Mouse (Mus musculus): ENCODE data around the gene Kcnj12. TPM values are rescaled to one million over a fixed set of nuclear protein-coding genes. Genes with fewer than 3 reads are reported as not detected.

The Kcnj12 gene
- total and polyA plus RNA-seq, 3 experiments = not detected

DNA sequence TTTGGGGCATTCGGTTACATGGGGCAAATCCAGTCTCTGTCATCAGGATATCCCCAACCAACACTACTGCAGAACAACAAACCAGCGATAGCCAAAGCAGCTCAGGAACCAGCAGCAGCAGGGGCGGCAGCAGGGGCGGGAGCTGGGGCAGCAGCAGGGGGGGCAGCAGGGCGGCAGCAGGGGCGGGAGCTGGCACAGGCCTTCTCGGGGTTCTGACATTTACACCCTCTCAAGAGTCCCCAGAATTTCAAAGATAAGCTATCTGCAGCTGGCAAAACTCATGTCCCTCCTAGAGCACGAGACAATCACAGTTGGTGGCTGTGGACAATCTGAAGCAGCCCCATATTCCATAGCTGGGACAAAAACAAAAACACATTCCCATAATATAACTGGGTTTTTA, 28.8 kb downstream of the Kcnj12 start:
- no peaks in the 10 kb centered on the region for H3K4me1 ChIP-seq (ENCODE audit: control insufficient read depth in 1 of 2, insufficient read depth in 2 of 2, low read length in 2 of 2)
- H3K4me3 ChIP-seq (ENCODE audit: control insufficient read depth in 1 of 2, insufficient read depth in 1 of 2, low read depth in 2 of 2, low read length in 2 of 2) = no peak overlapping the region
- DNase-seq (ENCODE audit: low read depth, low spot score) = no peak
- H3K36me3 ChIP-seq (ENCODE audit: control insufficient read depth in 1 of 2, insufficient read depth in 2 of 2, low read length in 2 of 2) = no peaks in the 10 kb centered on the region
- peaks cover 17 to 39% of the 10 kb centered on the region in 2 experiments for H3K27me3 ChIP-seq (ENCODE audit: control insufficient read depth in 1 of 2, insufficient read depth in 2 of 2, low read length in 2 of 2)
- H3K79me2 ChIP-seq (ENCODE audit: control insufficient read depth, insufficient read depth, low read length, poor library complexity) = no peaks in the 10 kb centered on the region
- no peaks in the 10 kb centered on the region for H3K9me3 ChIP-seq (replicated peaks; ENCODE audit: insufficient read depth, low read length)
- TF ChIP-seq USF2 (IDR thresholded peaks at IDR 0.05; ENCODE audit: borderline replicate concordance in 1 of 2, insufficient read depth in 1 of 2, low read depth in 1 of 2, low read length in 2 of 2) (no peak), ZC3H11A (IDR thresholded peaks at IDR 0.05; ENCODE audit: low read depth, low read length) (no peak), MAFK (IDR thresholded peaks at IDR 0.05; ENCODE audit: borderline replicate concordance, low read depth, low read length) (no peak), MAZ (IDR thresholded peaks at IDR 0.05; ENCODE audit: low read depth, low read length) (no peak), E2F4 (IDR thresholded peaks at IDR 0.05; ENCODE audit: borderline replicate concordance, low read depth, low read length) (no peak), SIN3A (IDR thresholded peaks at IDR 0.05; ENCODE audit: low read length) (no peak), POLR2AphosphoS5 (IDR thresholded peaks at IDR 0.05; ENCODE audit: borderline replicate concordance, low read depth, low read length) (no peak), MEF2A (IDR thresholded peaks at IDR 0.05; ENCODE audit: extremely low read depth, insufficient replicate concordance, low read depth, low read length, poor library complexity, severe bottlenecking) (no peak), MYC (IDR thresholded peaks at IDR 0.05; ENCODE audit: low read depth, low read length) (no peak), MYB (IDR thresholded peaks at IDR 0.05; ENCODE audit: low read depth, low read length) (no peak), POLR2AphosphoS2 (IDR thresholded peaks at IDR 0.05; ENCODE audit: low read length) (no peak), CTCF (IDR thresholded peaks at IDR 0.05 in 2 of 3, conservative IDR thresholded peaks at IDR 0.05 in 1 of 3; ENCODE audit: control insufficient read depth in 1 of 3, insufficient read depth in 1 of 3, low read depth in 2 of 3, low read length in 3 of 3, poor library complexity in 1 of 3, severe bottlenecking in 1 of 3) (no peak), NRF1 (IDR thresholded peaks at IDR 0.05; ENCODE audit: insufficient read depth, low read depth, low read length, poor library complexity, severe bottlenecking) (no peak), ZNF384 (IDR thresholded peaks at IDR 0.05; ENCODE audit: low read depth, low read length) (no peak), SMC3 (IDR thresholded peaks at IDR 0.05; ENCODE audit: low read depth, low read length) (no peak), MAX (IDR thresholded peaks at IDR 0.05; ENCODE audit: low read length) (no peak), ELF1 (IDR thresholded peaks at IDR 0.05; ENCODE audit: low read depth, low read length) (no peak), GABPA (IDR thresholded peaks at IDR 0.05; ENCODE audit: low read depth, low read length) (no peak), USF1 (IDR thresholded peaks at IDR 0.05; ENCODE audit: low read depth, low read length) (no peak), RAD21 (IDR thresholded peaks at IDR 0.05; ENCODE audit: low read depth, low read length) (no peak)
- H3K9ac ChIP-seq (ENCODE audit: control insufficient read depth, low read depth, low read length, poor library complexity, severe bottlenecking) = no peak overlapping the region
- no peak overlapping the region for H3K27ac ChIP-seq (ENCODE audit: control insufficient read depth, low read depth, low read length)

- Histone ChIP-seq H3K4me1 (ENCODE audit: control insufficient read depth in 1 of 2, insufficient read depth in 2 of 2, low read length in 2 of 2) (no peaks in the 10 kb centered on the region), H3K4me3 (ENCODE audit: control insufficient read depth in 1 of 2, insufficient read depth in 1 of 2, low read depth in 2 of 2, low read length in 2 of 2) (no peak overlapping the region), H3K79me2 (ENCODE audit: control insufficient read depth, insufficient read depth, low read length, poor library complexity) (no peaks in the 10 kb centered on the region), H3K9ac (ENCODE audit: control insufficient read depth, low read depth, low read length, poor library complexity, severe bottlenecking) (no peak overlapping the region), H3K36me3 (ENCODE audit: control insufficient read depth in 1 of 2, insufficient read depth in 2 of 2, low read length in 2 of 2) (no peaks in the 10 kb centered on the region), H3K27me3 (ENCODE audit: control insufficient read depth in 1 of 2, insufficient read depth in 2 of 2, low read length in 2 of 2) (peaks cover 11 to 32% of the 10 kb centered on the region in 2 experiments), H3K27ac (ENCODE audit: control insufficient read depth, low read depth, low read length) (no peak overlapping the region), H3K9me3 (replicated peaks; ENCODE audit: insufficient read depth, low read length) (no peaks in the 10 kb centered on the region)
- no peak for DNase-seq (ENCODE audit: low read depth, low spot score)
- TF ChIP-seq TAL1 (IDR thresholded peaks at IDR 0.05; ENCODE audit: low read length) (no peak), RCOR1 (IDR thresholded peaks at IDR 0.05; ENCODE audit: low read depth, low read length) (no peak), ETS1 (IDR thresholded peaks at IDR 0.05; ENCODE audit: low read depth, low read length) (no peak), JUND (IDR thresholded peaks at IDR 0.05; ENCODE audit: low read depth, low read length) (no peak), UBTF (IDR thresholded peaks at IDR 0.05; ENCODE audit: borderline replicate concordance, insufficient read depth, low read depth, low read length) (no peak), MAZ (IDR thresholded peaks at IDR 0.05; ENCODE audit: low read depth, low read length) (no peak), ZNF384 (IDR thresholded peaks at IDR 0.05; ENCODE audit: low read depth, low read length) (no peak), MYC (IDR thresholded peaks at IDR 0.05; ENCODE audit: low read depth, low read length) (no peak), POLR2AphosphoS5 (IDR thresholded peaks at IDR 0.05; ENCODE audit: borderline replicate concordance, low read depth, low read length) (no peak), SMC3 (IDR thresholded peaks at IDR 0.05; ENCODE audit: low read depth, low read length) (no peak), POLR2A (IDR thresholded peaks at IDR 0.05; ENCODE audit: control insufficient read depth in 1 of 2, insufficient read depth in 1 of 2, low read depth in 1 of 2, low read length in 2 of 2, poor library complexity in 1 of 2) (no peak), ZKSCAN1 (IDR thresholded peaks at IDR 0.05; ENCODE audit: low read depth, low read length) (no peak), E2F4 (IDR thresholded peaks at IDR 0.05; ENCODE audit: borderline replicate concordance, low read depth, low read length) (no peak), CHD1 (IDR thresholded peaks at IDR 0.05; ENCODE audit: low read depth, low read length) (no peak)
Observed at GRCm38 (mm10) chr11:61056871-61057270, 34.5 kb downstream of the Kcnj12 start.
